Mouse (Mus musculus) ES-E14 (cell line): ENCODE measurements around the gene Gm49321.

Experiments
- HCFC1 ChIP-seq: IDR thresholded peaks from 2 replicates; pipeline ENCODE4 v1.6.1; 2012; ENCODE audit warnings: low read length, inconsistent platforms, borderline replicate concordance; ENCODE audit not compliant: insufficient read depth
- MAFK ChIP-seq: IDR thresholded peaks from 2 replicates; pipeline ENCODE4 v1.6.1; 2014; ENCODE audit warnings: mild to moderate bottlenecking, low read depth, low read length, inconsistent platforms; ENCODE audit not compliant: insufficient read depth
- ZNF384 ChIP-seq: IDR thresholded peaks from 2 replicates; pipeline ENCODE4 v1.6.1; 2012; ENCODE audit warnings: low read depth, low read length, inconsistent platforms

GRCm38 (mm10) chr12:73979667-73980066, 42.2 kb downstream of the Gm49321 start:
- no peak for TF ChIP-seq ZNF384
- no peak for TF ChIP-seq HCFC1
- no peak for TF ChIP-seq MAFK
